Mouse (Mus musculus): ENCODE data around the gene Idh1. TPM values are rescaled to one million over a fixed set of nuclear protein-coding genes. Genes with fewer than 3 reads are reported as not detected.
A peak's percentile ranks its signal among the peaks of the same experiment; 100 is the strongest.

The Idh1 gene
- polyA plus RNA-seq, 1 experiment from 2014 or later: 151 TPM

DNA sequence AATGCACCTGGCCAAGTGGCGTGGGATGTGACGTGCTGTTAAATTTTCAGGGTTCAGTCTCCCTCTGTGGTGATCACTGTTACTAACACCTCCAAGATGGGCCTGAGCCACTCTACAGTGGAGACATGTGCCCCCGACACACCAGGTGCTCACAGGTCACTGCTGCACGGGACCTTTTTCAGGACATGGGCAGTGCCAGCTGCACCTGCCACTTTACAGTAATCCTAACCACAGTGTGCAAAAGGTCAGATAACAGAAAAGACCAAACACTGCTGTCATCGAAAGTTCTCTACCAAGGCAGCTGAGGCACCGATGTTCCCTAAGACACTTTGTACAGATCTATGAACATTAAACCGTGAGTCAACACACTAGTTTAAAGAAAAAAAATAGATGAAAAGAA, 16.8 kb downstream of the Idh1 start:
- Histone ChIP-seq H3K27me3 (ENCODE audit: control insufficient read depth, insufficient read depth, low read depth, low read length) (no peaks in the 10 kb centered on the region), H3K4me2 (ENCODE audit: low read depth, low read length) (no peak overlapping the region), H3K4me1 (ENCODE audit: control insufficient read depth, low read depth, low read length) (no peaks in the 10 kb centered on the region), H3K9ac (ENCODE audit: low read depth, low read length) (no peak overlapping the region), H3K9me3 (replicated peaks; ENCODE audit: control insufficient read depth, low read length) (no peaks in the 10 kb centered on the region), H3K4me3 (ENCODE audit: low read depth, low read length) (no peak overlapping the region), H3K36me3 (ENCODE audit: control insufficient read depth, insufficient read depth) (peaks cover 8% of the 10 kb centered on the region; the same call in 1 of the 2 replicates), H3K27ac (ENCODE audit: low read length) (no peak overlapping the region)
- no peak for ATAC-seq (ENCODE audit: low read depth)
- WGBS (ENCODE audit: insufficient replicate concordance): 54% methylated on average over 7 of the region's 7 CpGs

DNA sequence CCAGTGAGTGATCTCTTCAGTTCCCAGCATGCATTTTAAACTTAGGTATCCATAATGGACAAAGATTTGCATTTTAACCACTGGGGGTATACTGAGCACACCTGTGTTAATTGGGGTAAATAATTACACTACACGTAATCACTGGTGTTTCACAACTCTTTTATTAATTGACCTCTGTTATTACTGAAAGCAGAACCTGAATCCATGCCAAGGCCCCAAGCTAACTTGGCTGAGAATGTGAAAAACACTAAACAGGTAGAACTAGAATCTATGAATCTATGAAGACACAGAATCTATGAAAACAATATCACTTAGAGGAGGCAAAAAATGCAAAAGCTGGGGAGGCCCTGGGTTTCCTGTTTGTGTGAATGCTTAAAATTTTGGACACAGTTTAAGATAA, 18.8 kb downstream of the Idh1 start:
- Histone ChIP-seq H3K27ac (ENCODE audit: low read length) (no peak overlapping the region), H3K36me3 (ENCODE audit: control insufficient read depth, insufficient read depth) (peaks cover 9% of the 10 kb centered on the region; the same call in 1 of the 2 replicates), H3K4me1 (ENCODE audit: control insufficient read depth, low read depth, low read length) (no peaks in the 10 kb centered on the region), H3K4me3 (ENCODE audit: low read depth, low read length) (no peak overlapping the region), H3K4me2 (ENCODE audit: low read depth, low read length) (no peak overlapping the region), H3K9me3 (replicated peaks; ENCODE audit: control insufficient read depth, low read length) (no peaks in the 10 kb centered on the region), H3K9ac (ENCODE audit: low read depth, low read length) (no peak overlapping the region), H3K27me3 (ENCODE audit: control insufficient read depth, insufficient read depth, low read depth, low read length) (no peaks in the 10 kb centered on the region)
- no peak for ATAC-seq (ENCODE audit: low read depth)
- WGBS (ENCODE audit: insufficient replicate concordance): 74% methylated on average over 1 of the region's 1 CpGs

DNA sequence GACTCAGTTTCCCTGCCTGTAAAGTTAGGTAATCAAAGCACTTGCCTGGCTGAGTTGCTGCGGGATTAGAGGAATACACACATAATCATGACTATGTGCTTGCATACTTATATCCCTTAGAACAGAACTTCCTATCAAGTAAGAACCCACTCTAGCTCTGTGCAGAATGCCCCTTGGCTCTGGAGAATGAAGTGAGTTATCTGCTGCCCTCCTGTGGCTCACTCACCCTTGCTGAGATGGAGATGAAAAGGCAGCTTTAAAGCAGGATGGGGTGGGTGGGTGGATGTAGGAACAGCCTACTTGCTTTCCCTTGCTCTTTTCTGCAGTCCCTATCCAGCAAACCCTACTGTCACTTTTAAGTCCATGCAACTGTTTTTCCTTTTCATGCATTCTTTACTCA, 24.1 kb downstream of the Idh1 start:
- H3K4me1 ChIP-seq (ENCODE audit: control insufficient read depth, low read depth, low read length): no peaks in the 10 kb centered on the region
- no peaks in the 10 kb centered on the region for H3K9me3 ChIP-seq (replicated peaks; ENCODE audit: control insufficient read depth, low read length)
- no peak overlapping the region for H3K4me3 ChIP-seq (ENCODE audit: low read depth, low read length)
- peaks cover 21% of the 10 kb centered on the region for H3K36me3 ChIP-seq (ENCODE audit: control insufficient read depth, insufficient read depth)
- WGBS (ENCODE audit: insufficient replicate concordance): 84% methylated on average over 1 of the region's 1 CpGs
- no peak overlapping the region for H3K27ac ChIP-seq (ENCODE audit: low read length)
- no peaks in the 10 kb centered on the region for H3K27me3 ChIP-seq (ENCODE audit: control insufficient read depth, insufficient read depth, low read depth, low read length)
- no peak overlapping the region for H3K9ac ChIP-seq (ENCODE audit: low read depth, low read length)
- no peak overlapping the region for H3K4me2 ChIP-seq (ENCODE audit: low read depth, low read length)
- no peak for ATAC-seq (ENCODE audit: low read depth)

DNA sequence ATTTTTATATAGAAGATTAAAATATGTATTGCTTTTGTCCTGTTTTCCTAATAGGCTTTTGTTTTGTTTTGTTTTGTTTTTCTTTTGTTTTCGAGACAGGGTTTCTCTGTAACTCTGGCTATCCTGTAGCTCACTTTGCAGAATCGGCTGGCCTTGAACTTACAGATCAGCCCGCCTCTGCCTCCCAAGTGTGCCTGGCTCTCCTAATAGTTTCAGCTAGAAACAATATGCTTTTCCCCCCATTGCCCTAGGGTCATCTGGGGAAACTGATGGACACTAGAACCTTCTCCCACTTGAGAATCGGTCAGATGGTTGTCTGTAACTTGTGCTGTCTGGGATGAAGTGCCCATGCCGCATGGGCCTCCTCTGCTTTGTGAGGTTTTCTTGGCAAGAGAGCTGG, 30.2 kb downstream of the Idh1 start:
- H3K27me3 ChIP-seq (ENCODE audit: control insufficient read depth, insufficient read depth, low read depth, low read length): no peaks in the 10 kb centered on the region
- H3K4me3 ChIP-seq (ENCODE audit: low read depth, low read length): no peak overlapping the region
- WGBS (ENCODE audit: insufficient replicate concordance): 66% methylated on average over 5 of the region's 5 CpGs

DNA sequence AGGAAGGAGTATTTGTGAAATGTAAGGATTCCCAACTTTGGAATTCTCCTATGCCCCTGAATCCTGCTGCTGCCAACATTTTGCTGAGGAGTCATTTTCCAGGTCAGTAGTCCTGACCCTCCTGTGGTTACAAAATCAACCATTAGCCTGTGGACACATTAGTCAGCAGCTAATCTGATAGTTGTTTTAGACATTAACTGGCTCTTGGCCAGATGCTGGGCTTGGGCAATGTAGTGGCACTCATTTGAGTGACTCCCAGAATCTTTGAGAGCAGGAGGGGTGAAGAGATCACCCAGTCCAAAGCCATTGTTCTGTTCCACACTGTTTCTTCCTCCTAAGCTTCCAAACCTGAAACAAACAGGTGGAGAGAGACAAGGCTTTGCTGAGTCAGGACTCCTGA, 31.5 kb downstream of the Idh1 start:
- H3K27ac ChIP-seq (ENCODE audit: low read length): no peak overlapping the region
- H3K9me3 ChIP-seq (replicated peaks; ENCODE audit: control insufficient read depth, low read length): no peaks in the 10 kb centered on the region
- peak; percentile 63 for ATAC-seq (ENCODE audit: low read depth)
- H3K4me3 ChIP-seq (ENCODE audit: low read depth, low read length): no peak overlapping the region
- no peak overlapping the region for H3K9ac ChIP-seq (ENCODE audit: low read depth, low read length)
- H3K36me3 ChIP-seq (ENCODE audit: control insufficient read depth, insufficient read depth): no peaks in the 10 kb centered on the region; the same call in 1 of the 2 replicates
- no peaks in the 10 kb centered on the region for H3K4me1 ChIP-seq (ENCODE audit: control insufficient read depth, low read depth, low read length)
- H3K4me2 ChIP-seq (ENCODE audit: low read depth, low read length): no peak overlapping the region
- no peaks in the 10 kb centered on the region for H3K27me3 ChIP-seq (ENCODE audit: control insufficient read depth, insufficient read depth, low read depth, low read length)

More for the DNA sequence above, 30.2 kb downstream of the Idh1 start:
- no peak for ATAC-seq (ENCODE audit: low read depth)
- Histone ChIP-seq H3K4me1 (ENCODE audit: control insufficient read depth, low read depth, low read length) (no peaks in the 10 kb centered on the region), H3K27ac (ENCODE audit: low read length) (no peak overlapping the region), H3K4me2 (ENCODE audit: low read depth, low read length) (no peak overlapping the region), H3K9ac (ENCODE audit: low read depth, low read length) (no peak overlapping the region), H3K9me3 (replicated peaks; ENCODE audit: control insufficient read depth, low read length) (no peaks in the 10 kb centered on the region), H3K36me3 (ENCODE audit: control insufficient read depth, insufficient read depth) (peaks cover 9% of the 10 kb centered on the region)

DNA sequence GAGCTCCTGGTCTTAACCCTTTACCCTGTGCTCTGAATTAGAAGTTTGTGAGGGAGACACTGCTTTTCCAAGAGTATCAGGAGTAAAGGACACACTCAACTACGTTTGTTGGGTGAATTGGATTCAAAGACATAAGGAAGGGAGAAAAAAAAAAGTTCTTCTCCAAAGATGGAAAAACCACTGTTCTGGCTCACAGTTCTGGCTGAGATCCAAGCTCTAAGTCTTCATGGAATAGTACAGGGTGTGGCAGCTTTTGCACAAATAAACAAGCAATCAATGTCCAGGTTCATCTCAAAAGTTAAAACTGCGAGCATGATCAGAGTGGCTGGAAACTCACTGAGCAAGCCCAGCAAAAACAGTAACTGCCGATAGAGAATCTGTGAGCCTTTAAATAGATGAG, 38.3 kb downstream of the Idh1 start:
- no peak overlapping the region for H3K4me2 ChIP-seq (ENCODE audit: low read depth, low read length)
- ATAC-seq (ENCODE audit: low read depth): no peak
- H3K4me1 ChIP-seq (ENCODE audit: control insufficient read depth, low read depth, low read length): no peaks in the 10 kb centered on the region
- no peak overlapping the region for H3K9ac ChIP-seq (ENCODE audit: low read depth, low read length)
- no peaks in the 10 kb centered on the region for H3K9me3 ChIP-seq (replicated peaks; ENCODE audit: control insufficient read depth, low read length)
- H3K36me3 ChIP-seq (ENCODE audit: control insufficient read depth, insufficient read depth): no peaks in the 10 kb centered on the region
- H3K4me3 ChIP-seq (ENCODE audit: low read depth, low read length): no peak overlapping the region
- 56% methylated on average over 3 of the region's 3 CpGs for WGBS (ENCODE audit: insufficient replicate concordance)
- H3K27ac ChIP-seq (ENCODE audit: low read length): no peak overlapping the region
- no peaks in the 10 kb centered on the region for H3K27me3 ChIP-seq (ENCODE audit: control insufficient read depth, insufficient read depth, low read depth, low read length)

DNA sequence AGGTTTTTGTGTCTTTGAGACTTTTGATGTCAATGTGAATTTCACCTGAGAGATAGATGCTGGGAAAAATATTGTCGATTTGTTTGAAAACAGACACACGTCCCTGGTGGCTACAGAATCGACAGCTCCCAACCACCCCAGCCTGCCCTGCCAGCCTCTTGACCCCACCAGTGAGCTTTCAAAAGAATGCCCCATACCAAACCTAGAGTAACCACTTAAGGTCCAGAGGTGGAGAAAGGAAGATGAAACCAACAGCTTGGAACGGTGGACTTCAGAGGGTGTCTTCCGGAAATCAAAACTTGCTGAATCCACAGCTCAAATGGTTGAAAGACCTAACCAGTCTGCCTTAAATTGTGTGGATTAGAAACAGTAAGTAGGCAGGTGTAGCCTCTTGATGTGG, 39.0 kb downstream of the Idh1 start:
- no peak overlapping the region for H3K27ac ChIP-seq (ENCODE audit: low read length)
- no peaks in the 10 kb centered on the region for H3K27me3 ChIP-seq (ENCODE audit: control insufficient read depth, insufficient read depth, low read depth, low read length)
- WGBS (ENCODE audit: insufficient replicate concordance): 78% methylated on average over 5 of the region's 5 CpGs
- H3K9me3 ChIP-seq (replicated peaks; ENCODE audit: control insufficient read depth, low read length): no peaks in the 10 kb centered on the region
- no peaks in the 10 kb centered on the region for H3K4me1 ChIP-seq (ENCODE audit: control insufficient read depth, low read depth, low read length)
- no peaks in the 10 kb centered on the region for H3K36me3 ChIP-seq (ENCODE audit: control insufficient read depth, insufficient read depth)
- H3K4me3 ChIP-seq (ENCODE audit: low read depth, low read length): no peak overlapping the region
- no peak overlapping the region for H3K4me2 ChIP-seq (ENCODE audit: low read depth, low read length)
- H3K9ac ChIP-seq (ENCODE audit: low read depth, low read length): no peak overlapping the region
- ATAC-seq (ENCODE audit: low read depth): no peak

DNA sequence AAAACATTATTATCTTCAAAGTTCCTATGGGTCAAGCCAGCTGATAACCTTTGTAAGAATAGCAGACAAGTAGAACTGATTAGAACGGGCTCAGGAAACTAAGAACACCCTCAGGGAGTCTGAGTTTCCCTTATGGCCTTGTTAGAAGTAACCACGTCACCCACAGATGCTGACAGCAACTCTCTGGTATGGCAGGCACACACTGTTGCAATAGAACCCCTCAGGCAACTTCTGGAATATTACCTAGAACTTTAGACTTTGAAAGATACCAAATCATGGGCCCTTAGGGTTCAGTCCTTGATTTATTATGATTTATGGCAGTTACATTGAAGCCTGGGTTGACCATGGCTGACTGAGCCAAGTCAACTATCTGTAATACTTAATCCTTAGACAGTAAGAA, 39.7 kb downstream of the Idh1 start:
- H3K36me3 ChIP-seq (ENCODE audit: control insufficient read depth, insufficient read depth): no peaks in the 10 kb centered on the region

DNA sequence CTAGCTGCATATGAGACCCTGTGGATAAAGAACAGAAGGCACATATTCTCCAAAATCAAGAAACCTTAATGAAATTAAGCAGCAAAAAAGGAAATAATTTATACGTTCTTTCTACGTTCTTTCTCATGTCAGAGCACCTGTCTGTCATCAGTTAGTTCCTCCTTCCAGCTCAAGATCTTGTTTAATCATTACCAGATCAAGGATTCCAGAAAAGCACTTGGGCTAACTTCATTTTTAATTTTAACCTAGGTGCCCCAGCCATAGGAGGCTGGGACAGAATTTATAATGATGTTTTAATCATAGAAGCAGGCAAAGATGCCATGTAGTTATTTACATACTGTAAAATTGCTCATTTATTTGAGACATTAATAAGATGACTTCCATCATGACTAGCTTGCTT, 41.5 kb downstream of the Idh1 start:
- H3K36me3 ChIP-seq (ENCODE audit: control insufficient read depth, insufficient read depth): no peaks in the 10 kb centered on the region
- no peak overlapping the region for H3K4me2 ChIP-seq (ENCODE audit: low read depth, low read length)
- no peaks in the 10 kb centered on the region for H3K9me3 ChIP-seq (replicated peaks; ENCODE audit: control insufficient read depth, low read length)
- ATAC-seq (ENCODE audit: low read depth): no peak
- 68% methylated on average over 2 of the region's 2 CpGs for whole genome bisulfite sequencing (ENCODE audit: insufficient replicate concordance)
- no peak overlapping the region for H3K4me3 ChIP-seq (ENCODE audit: low read depth, low read length)
- no peaks in the 10 kb centered on the region for H3K4me1 ChIP-seq (ENCODE audit: control insufficient read depth, low read depth, low read length)
- no peak overlapping the region for H3K27ac ChIP-seq (ENCODE audit: low read length)
- H3K9ac ChIP-seq (ENCODE audit: low read depth, low read length): no peak overlapping the region
- H3K27me3 ChIP-seq (ENCODE audit: control insufficient read depth, insufficient read depth, low read depth, low read length): no peaks in the 10 kb centered on the region

More for the DNA sequence above, 39.7 kb downstream of the Idh1 start:
- H3K27me3 ChIP-seq (ENCODE audit: control insufficient read depth, insufficient read depth, low read depth, low read length): no peaks in the 10 kb centered on the region
- H3K9me3 ChIP-seq (replicated peaks; ENCODE audit: control insufficient read depth, low read length): no peaks in the 10 kb centered on the region
- no peak overlapping the region for H3K27ac ChIP-seq (ENCODE audit: low read length)
- no peak overlapping the region for H3K4me2 ChIP-seq (ENCODE audit: low read depth, low read length)
- no peaks in the 10 kb centered on the region for H3K4me1 ChIP-seq (ENCODE audit: control insufficient read depth, low read depth, low read length)
- H3K4me3 ChIP-seq (ENCODE audit: low read depth, low read length): no peak overlapping the region
- WGBS (ENCODE audit: insufficient replicate concordance): 22% methylated on average over 2 of the region's 2 CpGs
- no peak overlapping the region for H3K9ac ChIP-seq (ENCODE audit: low read depth, low read length)
- no peak for ATAC-seq (ENCODE audit: low read depth)

DNA sequence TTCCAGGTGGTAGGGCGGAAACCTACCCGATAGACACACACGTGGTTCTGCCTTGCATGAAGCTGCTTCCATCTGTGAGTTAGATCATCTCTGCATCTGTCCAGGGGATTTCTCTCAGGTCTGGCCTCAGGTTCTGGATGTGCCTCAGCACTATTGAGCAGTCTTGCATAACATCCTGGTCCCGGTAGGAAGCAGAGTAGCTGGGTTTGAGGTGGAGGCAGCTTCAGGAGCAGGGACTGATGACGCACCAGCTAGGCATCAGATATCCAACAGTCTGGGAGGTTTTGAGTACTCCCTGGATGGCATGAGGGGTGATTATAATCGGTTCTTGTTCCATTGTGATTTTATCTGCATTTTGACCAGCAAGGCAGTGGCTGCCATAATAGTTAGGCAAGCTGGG, 48.7 kb downstream of the Idh1 start:
- no peak for ATAC-seq (ENCODE audit: low read depth)
- no peak overlapping the region for H3K9ac ChIP-seq (ENCODE audit: low read depth, low read length)
- WGBS (ENCODE audit: insufficient replicate concordance): 67% methylated on average over 6 of the region's 6 CpGs

More for the DNA sequence above, 48.7 kb downstream of the Idh1 start:
- Histone ChIP-seq H3K4me1 (ENCODE audit: control insufficient read depth, low read depth, low read length) (no peaks in the 10 kb centered on the region), H3K4me2 (ENCODE audit: low read depth, low read length) (no peak overlapping the region), H3K4me3 (ENCODE audit: low read depth, low read length) (no peak overlapping the region), H3K27me3 (ENCODE audit: control insufficient read depth, insufficient read depth, low read depth, low read length) (no peaks in the 10 kb centered on the region), H3K27ac (ENCODE audit: low read length) (no peak overlapping the region), H3K9me3 (replicated peaks; ENCODE audit: control insufficient read depth, low read length) (no peaks in the 10 kb centered on the region), H3K36me3 (ENCODE audit: control insufficient read depth, insufficient read depth) (no peaks in the 10 kb centered on the region)
